Mouse (Mus musculus) liver, postnatal 0 days (tissue): ENCODE data around the gene Alkbh1.

Source experiments
- CTCF ChIP-seq: sonication (generic); IDR thresholded peaks from 2 replicates; pipeline ENCODE4 v1.5.1; 2016; ENCODE audit warnings: antibody characterized with exemption, low read depth
- EP300 ChIP-seq: IDR thresholded peaks from 2 replicates; pipeline ENCODE4 v1.6.1; 2016; ENCODE audit warnings: antibody characterized with exemption, low read depth, mild to moderate bottlenecking

GRCm38 (mm10) chr12:87385051-87385450 lies 58.8 kb downstream of the Alkbh1 start:
- no peak for TF ChIP-seq CTCF
- no peak for TF ChIP-seq EP300
